Mouse (Mus musculus): ENCODE results near the gene Chid1. TPM values are rescaled to one million over a fixed set of nuclear protein-coding genes. Genes with fewer than 3 reads are reported as not detected.
A peak's percentile ranks its signal among the peaks of the same experiment; 100 is the strongest.

Gene Chid1
- polyA plus RNA-seq, 1 experiment from 2014 or later, result 41.8 TPM

DNA sequence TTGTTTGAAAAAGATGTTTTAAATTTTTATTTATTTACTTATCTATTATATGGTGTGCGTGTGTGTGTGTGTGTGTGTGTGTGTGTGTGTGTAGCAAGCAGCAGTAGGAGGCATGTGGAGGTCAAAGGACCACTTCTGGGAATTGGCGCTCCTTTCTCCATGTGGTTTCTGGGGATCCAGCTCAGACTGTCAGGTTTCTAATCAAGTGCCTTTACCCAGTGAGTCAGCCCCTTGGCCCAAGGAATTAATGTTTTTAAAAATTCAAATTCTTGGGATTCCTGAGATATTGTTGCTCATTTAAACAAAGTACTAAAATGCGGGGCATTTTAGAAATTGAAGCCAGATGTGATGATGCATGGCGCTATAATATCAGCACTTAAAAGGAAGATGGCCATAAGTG is 2.0 kb upstream of the Chid1 start:
- H3K9ac ChIP-seq (ENCODE audit: low read length), result no peak overlapping the region
- peaks cover 11% of the 10 kb centered on the region for H3K4me1 ChIP-seq (replicated peaks; ENCODE audit: control insufficient read depth, insufficient read depth, low read length)
- WGBS, result 66% methylated on average over 4 of the region's 4 CpGs
- no peaks in the 10 kb centered on the region for H3K27me3 ChIP-seq (ENCODE audit: control insufficient read depth, insufficient read depth, low read depth, low read length)
- H3K27ac ChIP-seq (ENCODE audit: low read length), result no peak overlapping the region
- ATAC-seq (ENCODE audit: low read depth), result no peak
- H3K4me3 ChIP-seq (ENCODE audit: low read length), result no peak overlapping the region
- H3K4me2 ChIP-seq (ENCODE audit: low read depth, low read length), result no peak overlapping the region
- H3K9me3 ChIP-seq (ENCODE audit: control insufficient read depth, low read length), result no peaks in the 10 kb centered on the region
- H3K36me3 ChIP-seq (ENCODE audit: control insufficient read depth, insufficient read depth, low read length), result no peaks in the 10 kb centered on the region

DNA sequence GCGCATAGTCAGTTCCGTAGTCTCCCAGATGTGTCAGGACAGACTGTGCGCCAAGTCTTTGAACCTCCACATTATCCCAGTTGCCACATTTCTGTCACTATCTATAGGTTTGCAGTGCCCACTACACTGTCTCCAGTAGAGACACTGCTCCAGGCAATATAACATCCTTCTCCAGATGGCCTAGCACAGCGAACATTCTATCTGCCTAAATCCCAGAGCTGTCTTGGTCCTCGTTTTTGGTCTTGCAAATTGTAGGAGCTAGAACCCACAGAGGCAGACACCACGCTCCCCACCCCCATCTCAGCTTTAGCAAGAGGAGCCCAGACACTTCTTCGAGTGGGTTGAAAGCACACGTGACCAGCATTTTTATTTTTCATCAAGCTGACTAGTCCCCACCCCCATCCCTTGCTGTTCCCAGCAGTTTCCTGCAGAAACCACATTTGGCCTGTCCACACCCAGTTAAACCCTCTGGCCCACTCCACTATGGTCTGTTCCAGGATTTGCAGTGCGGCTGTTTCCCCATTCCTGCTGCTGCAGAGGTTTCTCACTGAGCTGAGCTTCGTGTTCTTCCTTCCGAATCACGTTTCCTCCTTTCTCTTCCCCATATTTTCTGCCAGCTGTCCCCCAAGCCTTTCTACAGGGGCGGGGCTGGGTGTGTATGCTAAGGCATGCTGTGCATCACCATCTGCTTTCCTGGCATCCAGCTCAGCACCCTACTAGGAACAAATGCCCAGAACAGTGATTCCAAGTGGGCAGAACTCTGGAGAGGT is 840 bp upstream of the Chid1 start:
- H3K4me3 ChIP-seq (ENCODE audit: low read length), result peak overlapping the region; percentile 88
- WGBS, result 51% methylated on average over 13 of the region's 13 CpGs
- ATAC-seq (ENCODE audit: low read depth), result peak; percentile 53

DNA sequence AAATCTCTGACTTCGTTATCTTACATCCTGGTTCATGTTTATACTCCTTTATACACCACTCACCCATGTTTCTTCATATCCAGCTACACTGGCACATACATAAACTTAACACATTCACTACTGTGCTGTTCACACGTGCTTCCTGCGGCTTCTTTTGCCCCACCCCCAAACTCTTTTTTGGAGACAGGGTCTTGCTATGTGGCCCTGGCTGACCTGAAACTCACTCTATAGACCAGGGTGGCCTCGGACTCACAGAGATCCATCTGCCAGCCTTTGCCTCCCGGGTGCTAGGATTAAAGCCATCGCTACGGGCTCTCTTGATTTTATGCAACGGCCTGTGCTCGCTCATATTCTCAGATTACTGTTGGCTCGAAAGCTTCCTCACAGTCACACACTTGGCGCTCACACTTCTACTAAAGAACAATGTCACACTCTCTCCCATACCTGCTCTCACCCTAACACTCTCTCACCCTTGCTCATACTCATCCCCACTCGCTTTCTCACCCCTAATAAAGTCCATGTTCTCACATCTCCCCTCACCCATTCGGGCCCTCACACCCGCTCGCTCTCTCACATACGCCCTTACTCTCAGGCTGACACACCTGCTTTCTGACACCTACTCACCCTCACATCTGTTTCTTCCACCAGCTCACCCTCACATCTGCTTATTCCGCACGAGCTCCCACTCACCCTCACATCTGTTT is 653 bp downstream of the Chid1 start:
- Histone ChIP-seq H3K27ac (ENCODE audit: low read length) (peak overlapping the region; percentile 67), H3K9me3 (ENCODE audit: control insufficient read depth, low read length) (no peaks in the 10 kb centered on the region), H3K36me3 (ENCODE audit: control insufficient read depth, insufficient read depth, low read length) (no peaks in the 10 kb centered on the region), H3K9ac (ENCODE audit: low read length) (peak overlapping the region; percentile 84), H3K4me2 (ENCODE audit: low read depth, low read length) (peak overlapping the region; percentile 56), H3K4me1 (replicated peaks; ENCODE audit: control insufficient read depth, insufficient read depth, low read length) (peaks cover 13% of the 10 kb centered on the region), H3K4me3 (ENCODE audit: low read length) (peak overlapping the region; percentile 88), H3K27me3 (ENCODE audit: control insufficient read depth, insufficient read depth, low read depth, low read length) (no peaks in the 10 kb centered on the region)
- WGBS, result 5% methylated on average over 18 of the region's 18 CpGs
- ATAC-seq (ENCODE audit: low read depth), result peak; percentile 10

More for the DNA sequence above, 840 bp upstream of the Chid1 start:
- H3K36me3 ChIP-seq (ENCODE audit: control insufficient read depth, insufficient read depth, low read length), result no peaks in the 10 kb centered on the region
- H3K27ac ChIP-seq (ENCODE audit: low read length), result peak overlapping the region; percentile 73
- peak overlapping the region; percentile 72 for H3K9ac ChIP-seq (ENCODE audit: low read length)
- H3K4me1 ChIP-seq (replicated peaks; ENCODE audit: control insufficient read depth, insufficient read depth, low read length), result peaks cover 11% of the 10 kb centered on the region
- H3K9me3 ChIP-seq (ENCODE audit: control insufficient read depth, low read length), result no peaks in the 10 kb centered on the region
- H3K4me2 ChIP-seq (ENCODE audit: low read depth, low read length), result peak overlapping the region; percentile 56
- no peaks in the 10 kb centered on the region for H3K27me3 ChIP-seq (ENCODE audit: control insufficient read depth, insufficient read depth, low read depth, low read length)

DNA sequence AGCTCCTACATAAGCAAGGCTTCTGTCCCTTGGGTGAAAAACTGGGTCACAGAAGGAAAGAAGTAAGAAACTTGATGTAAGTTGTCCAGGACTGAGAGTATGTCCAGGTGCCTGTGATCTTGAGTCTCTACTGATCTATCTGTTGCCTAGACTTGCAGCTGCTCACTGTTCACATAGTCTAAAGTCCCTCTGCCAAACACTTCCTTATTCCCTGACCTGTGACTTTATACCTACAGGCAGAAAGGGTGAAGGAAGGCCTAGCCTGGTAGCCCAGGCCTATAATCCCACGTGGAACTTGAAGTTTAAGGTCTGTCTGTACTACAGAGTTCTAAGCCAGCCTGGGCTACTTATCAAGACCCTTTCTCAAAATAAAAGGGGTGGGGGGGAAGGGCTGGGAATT is 4.1 kb downstream of the Chid1 start:
- Histone ChIP-seq H3K27me3 (ENCODE audit: control insufficient read depth, insufficient read depth, low read depth, low read length) (no peaks in the 10 kb centered on the region), H3K27ac (ENCODE audit: low read length) (no peak overlapping the region), H3K4me3 (ENCODE audit: low read length) (no peak overlapping the region), H3K36me3 (ENCODE audit: control insufficient read depth, insufficient read depth, low read length) (peaks cover 3% of the 10 kb centered on the region; the same call in 1 of the 2 replicates), H3K4me1 (replicated peaks; ENCODE audit: control insufficient read depth, insufficient read depth, low read length) (peaks cover 13% of the 10 kb centered on the region), H3K9ac (ENCODE audit: low read length) (no peak overlapping the region), H3K4me2 (ENCODE audit: low read depth, low read length) (no peak overlapping the region), H3K9me3 (ENCODE audit: control insufficient read depth, low read length) (no peaks in the 10 kb centered on the region)
- ATAC-seq (ENCODE audit: low read depth), result no peak
- WGBS, result 74% methylated on average over 1 of the region's 1 CpGs

DNA sequence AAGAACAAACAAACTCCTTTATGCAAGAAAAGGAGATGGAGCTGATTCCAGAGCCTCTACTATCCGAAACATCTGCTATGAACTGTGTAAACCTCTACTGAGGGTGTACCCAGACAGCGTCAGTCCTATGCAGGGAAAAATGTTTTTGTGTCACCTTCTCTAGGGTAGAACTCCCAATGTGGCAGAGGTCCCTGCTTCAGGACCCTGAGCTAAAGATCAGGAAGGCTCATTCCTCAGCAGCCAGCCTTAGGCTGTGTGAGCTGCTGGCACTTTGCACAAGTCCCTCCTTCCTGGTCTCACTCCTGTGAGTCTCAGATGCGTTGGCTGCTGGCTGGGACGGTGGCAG is 14.1 kb downstream of the Chid1 start:
- Histone ChIP-seq H3K4me1 (replicated peaks; ENCODE audit: control insufficient read depth, insufficient read depth, low read length) (no peaks in the 10 kb centered on the region), H3K9me3 (ENCODE audit: control insufficient read depth, low read length) (no peaks in the 10 kb centered on the region), H3K4me2 (ENCODE audit: low read depth, low read length) (no peak overlapping the region), H3K27ac (ENCODE audit: low read length) (no peak overlapping the region), H3K27me3 (ENCODE audit: control insufficient read depth, insufficient read depth, low read depth, low read length) (no peaks in the 10 kb centered on the region), H3K36me3 (ENCODE audit: control insufficient read depth, insufficient read depth, low read length) (0 out of 2 replicates have a peak, but pooled peaks cover 3% of the 10 kb centered on the region), H3K9ac (ENCODE audit: low read length) (no peak overlapping the region), H3K4me3 (ENCODE audit: low read length) (no peak overlapping the region)
- WGBS, result 75% methylated on average over 4 of the region's 4 CpGs
- 0 out of 2 replicates have a peak, but pooled peaks have one; percentile 12 for ATAC-seq (ENCODE audit: low read depth)

DNA sequence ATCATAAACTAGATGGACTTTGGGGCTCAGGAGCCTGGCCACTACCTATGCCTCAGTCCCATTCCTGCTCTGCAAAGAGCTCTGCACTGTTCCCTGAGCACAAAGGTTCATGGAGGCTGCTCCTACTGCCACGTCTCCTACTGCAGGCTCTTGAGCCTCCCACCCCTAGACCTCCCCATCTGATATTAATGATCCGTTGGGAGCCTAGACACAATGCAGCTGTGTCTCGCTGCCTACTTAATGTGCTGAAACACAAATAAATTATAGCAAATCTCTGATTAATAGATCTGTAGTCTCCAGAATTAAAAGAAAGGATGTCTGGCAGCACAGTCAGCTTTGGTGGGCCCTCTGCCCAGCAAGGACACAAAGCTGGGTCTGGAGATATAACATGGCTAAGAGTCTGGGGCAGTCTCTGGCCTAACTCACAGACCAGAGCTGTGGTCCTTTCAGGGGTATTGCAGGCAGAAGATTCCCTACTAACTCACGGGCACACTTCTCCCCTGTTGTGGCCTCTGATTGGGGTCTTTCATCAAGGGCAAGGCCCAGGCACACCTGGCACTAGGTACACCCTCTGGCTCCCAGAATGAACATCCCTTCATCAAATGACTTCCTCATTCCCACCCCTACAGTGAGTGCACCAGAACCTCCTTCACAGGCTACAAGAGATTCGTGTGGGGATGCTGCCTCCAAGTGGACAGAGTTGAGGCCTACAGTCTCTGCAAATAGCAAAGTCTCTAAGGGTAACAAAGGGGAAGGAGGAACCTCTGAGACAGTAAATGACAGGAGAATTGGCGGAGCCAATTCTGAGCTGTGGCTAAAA is 14.7 kb downstream of the Chid1 start:
- Histone ChIP-seq H3K36me3 (ENCODE audit: control insufficient read depth, insufficient read depth, low read length) (0 out of 2 replicates have a peak, but pooled peaks cover 3% of the 10 kb centered on the region), H3K9ac (ENCODE audit: low read length) (no peak overlapping the region), H3K4me3 (ENCODE audit: low read length) (no peak overlapping the region), H3K4me1 (replicated peaks; ENCODE audit: control insufficient read depth, insufficient read depth, low read length) (no peaks in the 10 kb centered on the region), H3K27me3 (ENCODE audit: control insufficient read depth, insufficient read depth, low read depth, low read length) (no peaks in the 10 kb centered on the region), H3K9me3 (ENCODE audit: control insufficient read depth, low read length) (no peaks in the 10 kb centered on the region), H3K4me2 (ENCODE audit: low read depth, low read length) (no peak overlapping the region), H3K27ac (ENCODE audit: low read length) (no peak overlapping the region)
- ATAC-seq (ENCODE audit: low read depth), result peak; percentile 84
- WGBS, result 54% methylated on average over 6 of the region's 6 CpGs

DNA sequence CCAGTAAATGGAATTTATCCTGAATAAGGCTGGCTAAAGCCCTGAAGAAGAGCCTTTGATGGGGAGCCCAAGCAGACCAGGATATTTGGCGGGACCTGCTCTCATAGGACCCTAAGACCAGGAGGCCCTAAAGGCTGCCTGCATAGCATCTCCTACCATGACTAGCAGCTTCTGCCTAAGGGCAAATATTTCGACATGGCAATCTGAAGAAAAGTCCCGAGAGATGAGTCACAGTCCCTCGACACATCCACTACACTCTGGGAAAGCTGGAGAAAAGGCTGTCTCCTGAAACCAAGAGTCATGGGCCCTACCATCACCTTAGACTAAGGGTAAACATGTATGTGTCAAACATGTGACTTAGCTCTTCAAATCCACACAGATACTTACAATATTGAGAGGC is 15.4 kb downstream of the Chid1 start:
- Histone ChIP-seq H3K4me3 (ENCODE audit: low read length) (no peak overlapping the region), H3K27me3 (ENCODE audit: control insufficient read depth, insufficient read depth, low read depth, low read length) (no peaks in the 10 kb centered on the region), H3K27ac (ENCODE audit: low read length) (no peak overlapping the region), H3K9ac (ENCODE audit: low read length) (no peak overlapping the region), H3K36me3 (ENCODE audit: control insufficient read depth, insufficient read depth, low read length) (0 out of 2 replicates have a peak, but pooled peaks cover 3% of the 10 kb centered on the region), H3K4me2 (ENCODE audit: low read depth, low read length) (no peak overlapping the region), H3K9me3 (ENCODE audit: control insufficient read depth, low read length) (no peaks in the 10 kb centered on the region), H3K4me1 (replicated peaks; ENCODE audit: control insufficient read depth, insufficient read depth, low read length) (no peaks in the 10 kb centered on the region)
- WGBS, result 75% methylated on average over 4 of the region's 4 CpGs
- no peak for ATAC-seq (ENCODE audit: low read depth)

DNA sequence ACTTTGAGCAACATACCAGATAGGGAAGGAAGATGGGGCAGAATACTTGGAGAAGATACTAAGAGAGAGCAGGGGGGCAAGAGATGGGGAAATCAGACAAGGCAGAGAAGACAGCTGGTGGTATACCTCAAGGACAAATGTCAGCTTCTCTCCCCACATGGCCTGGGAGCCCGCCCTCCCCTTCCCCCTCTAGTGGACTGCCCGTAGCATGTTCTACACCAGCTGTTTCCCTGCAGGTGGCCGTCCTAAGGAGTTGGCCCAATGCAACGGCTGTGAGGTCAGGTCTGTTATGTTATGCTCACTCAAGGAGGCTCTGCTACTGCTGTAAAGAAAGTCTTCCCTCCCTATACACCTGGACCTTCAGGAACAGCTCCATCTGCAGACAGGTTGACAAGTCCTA is 16.6 kb downstream of the Chid1 start:
- Histone ChIP-seq H3K4me3 (ENCODE audit: low read length) (no peak overlapping the region), H3K36me3 (ENCODE audit: control insufficient read depth, insufficient read depth, low read length) (0 out of 2 replicates have a peak, but pooled peaks cover 3% of the 10 kb centered on the region), H3K27me3 (ENCODE audit: control insufficient read depth, insufficient read depth, low read depth, low read length) (no peaks in the 10 kb centered on the region), H3K4me1 (replicated peaks; ENCODE audit: control insufficient read depth, insufficient read depth, low read length) (no peaks in the 10 kb centered on the region), H3K4me2 (ENCODE audit: low read depth, low read length) (no peak overlapping the region), H3K9me3 (ENCODE audit: control insufficient read depth, low read length) (no peaks in the 10 kb centered on the region), H3K27ac (ENCODE audit: low read length) (no peak overlapping the region), H3K9ac (ENCODE audit: low read length) (no peak overlapping the region)
- ATAC-seq (ENCODE audit: low read depth), result no peak
- 34% methylated on average over 4 of the region's 4 CpGs for WGBS

DNA sequence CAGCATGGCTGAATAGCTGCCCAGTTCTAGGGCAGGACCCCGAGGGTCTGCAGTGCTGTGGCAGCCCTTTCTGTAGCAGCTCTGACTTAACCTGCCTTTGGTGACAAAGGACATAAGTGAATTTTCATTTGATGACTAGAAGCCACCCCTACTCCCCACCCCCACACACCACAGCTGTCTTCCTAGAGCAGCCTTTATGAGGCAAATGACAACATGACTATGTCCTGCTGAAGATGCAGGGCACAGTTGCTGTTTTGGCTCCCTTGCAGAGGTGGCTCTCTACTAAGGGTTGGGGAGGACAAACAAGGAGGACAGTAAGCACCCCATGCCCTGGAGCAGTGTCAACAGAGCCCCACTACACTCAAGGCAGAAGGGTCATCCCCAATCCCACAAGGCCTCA is 19.9 kb downstream of the Chid1 start:
- Histone ChIP-seq H3K27ac (ENCODE audit: low read length) (no peak overlapping the region), H3K27me3 (ENCODE audit: control insufficient read depth, insufficient read depth, low read depth, low read length) (no peaks in the 10 kb centered on the region), H3K9me3 (ENCODE audit: control insufficient read depth, low read length) (no peaks in the 10 kb centered on the region), H3K4me3 (ENCODE audit: low read length) (no peak overlapping the region), H3K9ac (ENCODE audit: low read length) (no peak overlapping the region), H3K4me1 (replicated peaks; ENCODE audit: control insufficient read depth, insufficient read depth, low read length) (no peaks in the 10 kb centered on the region), H3K36me3 (ENCODE audit: control insufficient read depth, insufficient read depth, low read length) (no peaks in the 10 kb centered on the region; the same call in 1 of the 2 replicates), H3K4me2 (ENCODE audit: low read depth, low read length) (no peak overlapping the region)
- ATAC-seq (ENCODE audit: low read depth), result no peak
- 71% methylated on average over 1 of the region's 1 CpGs for WGBS

All from lung, embryonic 16.5 days (tissue).